8 mouse cellular contexts compared by ENCODE assay signal in the genomic region with DNA sequence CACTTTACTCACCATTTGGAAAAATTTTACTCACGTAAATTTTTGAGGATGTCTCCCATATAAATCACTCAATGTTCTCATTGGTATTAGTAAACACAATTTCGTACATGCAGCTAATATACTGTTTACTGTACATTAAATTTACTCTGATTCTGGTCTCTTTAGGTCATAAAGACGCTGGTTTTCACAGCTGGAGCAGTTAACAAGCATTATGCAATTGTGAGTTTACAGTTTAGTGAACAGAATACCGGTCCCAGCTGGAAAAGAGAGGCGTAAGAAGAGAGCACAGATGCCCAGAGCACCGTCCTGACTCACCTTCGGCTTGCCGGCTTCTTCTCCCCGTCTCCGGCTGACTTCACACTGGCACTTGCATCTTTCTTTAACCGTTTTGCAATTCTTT. TPM values are rescaled to one million over a fixed set of nuclear protein-coding genes. Genes with fewer than 3 reads are reported as not detected.
DNase-seq lines count a peak whose midpoint lies in the region; ATAC-seq lines count a peak whose summit lies in the region.

A gene (plus strand): TSS at position 301 of the 400 bp plus-strand sequence.

- H3K4me3 ChIP-seq in neural tube, embryonic 11.5 days (ENCODE audit: low read depth, low read length) = no peak within 1 kb of the TSS
- H3K4me3 ChIP-seq in forebrain, embryonic 10.5 days = no peak within 1 kb of the TSS
- no peak within 1 kb of the TSS for H3K4me3 ChIP-seq in limb, embryonic 15.5 days

- H3K4me1 ChIP-seq in neural tube, embryonic 11.5 days (ENCODE audit: control insufficient read depth, insufficient read depth, low read length) = no peaks in the 10 kb centered on the region
- no peaks in the 10 kb centered on the region for H3K4me1 ChIP-seq in forebrain, embryonic 10.5 days
- H3K4me1 ChIP-seq in limb, embryonic 15.5 days = no peaks in the 10 kb centered on the region

- no peaks in the 10 kb centered on the region for H3K36me3 ChIP-seq in neural tube, embryonic 11.5 days (ENCODE audit: control insufficient read depth, insufficient read depth, low read length)
- H3K36me3 ChIP-seq in forebrain, embryonic 10.5 days (replicated peaks) = peaks cover 25% of the 10 kb centered on the region
- H3K36me3 ChIP-seq in limb, embryonic 15.5 days = peaks cover 12% of the 10 kb centered on the region

- H3K27me3 ChIP-seq in neural tube, embryonic 11.5 days (ENCODE audit: control insufficient read depth, insufficient read depth, low read length) = no peaks in the 10 kb centered on the region
- H3K27me3 ChIP-seq in forebrain, embryonic 10.5 days (ENCODE audit: poor library complexity, severe bottlenecking) = no peaks in the 10 kb centered on the region
- H3K27me3 ChIP-seq in limb, embryonic 15.5 days = no peaks in the 10 kb centered on the region

- H3K27ac ChIP-seq in neural tube, embryonic 11.5 days (ENCODE audit: low read depth, low read length) = no peak within 1 kb of the TSS
- H3K27ac ChIP-seq in forebrain, embryonic 10.5 days = no peak within 1 kb of the TSS
- no peak within 1 kb of the TSS for H3K27ac ChIP-seq in limb, embryonic 15.5 days

- WGBS in neural tube, embryonic 11.5 days = 92% methylated on average over 11 of the region's 11 CpGs
- 93% methylated on average over 11 of the region's 11 CpGs for WGBS in forebrain, embryonic 10.5 days
- WGBS in limb, embryonic 15.5 days = 75% methylated on average over 11 of the region's 11 CpGs

- no peak for DNase-seq in neural tube, embryonic 11.5 days (ENCODE audit: low spot score)
- DNase-seq in neural tube, embryonic 10.5 days (ENCODE audit: extremely low spot score, low spot score) = no peak
- no peak for DNase-seq in forebrain, embryonic 10.5 days (ENCODE audit: extremely low spot score, low spot score)
- DNase-seq in ovary, postnatal 36 days (ENCODE audit: low spot score) = no peak
- no peak for DNase-seq in testis, postnatal 10 days (ENCODE audit: low spot score)

- H3K4me2 ChIP-seq in neural tube, embryonic 11.5 days (ENCODE audit: low read depth) = no peak within 1 kb of the TSS
- H3K4me2 ChIP-seq in limb, embryonic 15.5 days = no peak within 1 kb of the TSS

- H3K9me3 ChIP-seq in neural tube, embryonic 11.5 days (ENCODE audit: control insufficient read depth, low read length) = no peaks in the 10 kb centered on the region
- no peaks in the 10 kb centered on the region for H3K9me3 ChIP-seq in forebrain, embryonic 10.5 days
- no peaks in the 10 kb centered on the region for H3K9me3 ChIP-seq in limb, embryonic 15.5 days

- H3K9ac ChIP-seq in neural tube, embryonic 11.5 days (ENCODE audit: low read length) = no peak within 1 kb of the TSS
- no peak within 1 kb of the TSS for H3K9ac ChIP-seq in limb, embryonic 15.5 days

- ATAC-seq in neural tube, embryonic 11.5 days (ENCODE audit: insufficient read depth, low FRiP score, low TSS enrichment) = no peak
- ATAC-seq in hematopoietic stem cell, adult 5-6 weeks (replicated peaks in 1 of 2; ENCODE audit: insufficient read depth in 1 of 2, low FRiP score in 2 of 2, low TSS enrichment in 1 of 2, low read depth in 1 of 2, poor library complexity in 2 of 2, severe bottlenecking in 2 of 2) = no peak
- no peak for ATAC-seq in limb, embryonic 15.5 days (ENCODE audit: insufficient number of reproducible peaks, low FRiP score, low TSS enrichment, low read depth)
- no peak for ATAC-seq in erythroblast, adult 5-6 weeks (replicated peaks; ENCODE audit: low FRiP score, poor library complexity, severe bottlenecking)

RNA-seq across cellular contexts. Expression of the gene that starts here (rescaled TPM):
- 18.2 and 18.7 TPM in 2 replicates for polyA plus RNA-seq in neural tube, embryonic 11.5 days (2014; fragmentation: Nextera tagmentation; extraction: Ambion mirVana)
- 18.3 and 20.0 TPM in 2 replicates for polyA plus RNA-seq in forebrain, embryonic 10.5 days (2016; fragmentation: Nextera tagmentation; extraction: Ambion mirVana)
- 47.6 TPM in 2 replicates for total RNA-seq in hematopoietic stem cell, adult 5-6 weeks (2017)
- 20.0 and 21.7 TPM in 2 replicates for polyA plus RNA-seq in limb, embryonic 15.5 days (2015; fragmentation: Nextera tagmentation; extraction: Ambion mirVana)
- total RNA-seq in erythroblast, adult 5-6 weeks (2015; ENCODE audit: low replicate concordance) = 5.6 and 6.5 TPM in 2 replicates
- total RNA-seq in erythroblast, adult 5-6 weeks (2017; ENCODE audit: low replicate concordance) = 12.1 and 22.0 TPM in 2 replicates
